Mouse (Mus musculus) CH12.LX (cell line): ENCODE results near the gene Vps51. TPM values are rescaled to one million over a fixed set of nuclear protein-coding genes. Genes with fewer than 3 reads are reported as not detected.

Experiments used
- DNase-seq: peaks from one replicate; pipeline ENCODE4 v3.0.0-alpha.2; 2013; ENCODE audit errors: extremely low read depth
- H3K27ac ChIP-seq: 2 replicates; pipeline ENCODE4 v1.5.1; 2012; ENCODE audit warnings: low read depth, mild to moderate bottlenecking, control low read depth, moderate library complexity; ENCODE audit not compliant: insufficient read depth
- H3K27me3 ChIP-seq: replicated peaks from 2 replicates; pipeline ENCODE3; 2012; ENCODE audit warnings: inconsistent platforms
- H3K36me3 ChIP-seq, 2 experiments: replicated peaks in 1 of 2; 2 replicates each; pipeline versions ENCODE3 to v1.6.1; 2012; ENCODE audit warnings: inconsistent platforms in 1 of 2, low read length in 1 of 2, mild to moderate bottlenecking in 1 of 2, mixed read lengths in 1 of 2, moderate library complexity in 1 of 2; ENCODE audit not compliant: control insufficient read depth in 1 of 2, insufficient read depth in 1 of 2
- H3K4me1 ChIP-seq, 2 experiments: 2 replicates each; pipeline ENCODE4 v1.6.1; 2012; ENCODE audit warnings: inconsistent platforms in 1 of 2, moderate library complexity in 1 of 2; ENCODE audit not compliant: insufficient read depth in 2 of 2, control insufficient read depth in 1 of 2
- H3K4me2 ChIP-seq: 2 replicates; pipeline ENCODE4 v1.6.1; 2012; ENCODE audit warnings: low read depth, mild to moderate bottlenecking, control low read depth; ENCODE audit not compliant: poor library complexity, insufficient read depth, severe bottlenecking
- H3K4me3 ChIP-seq, 3 experiments: fragments of 150-350 bp in 1 of 3; sonication (generic) in 1 of 3; replicated peaks in 1 of 3; 2 replicates each; pipeline versions ENCODE3 to v1.5.1; 2011 to 2012; ENCODE audit warnings: low read depth in 2 of 3, low read length in 2 of 3, mild to moderate bottlenecking in 2 of 3, moderate library complexity in 2 of 3, control low read depth in 1 of 3, improper control_type of control experiment in 1 of 3, inconsistent platforms in 1 of 3, mixed read lengths in 1 of 3; ENCODE audit not compliant: poor library complexity in 1 of 3
- H3K79me2 ChIP-seq: replicated peaks from 2 replicates; pipeline ENCODE4 v1.6.1; 2012; ENCODE audit warnings: mild to moderate bottlenecking, moderate library complexity; ENCODE audit not compliant: control insufficient read depth, poor library complexity, insufficient read depth, severe bottlenecking; ENCODE audit errors: extremely low read depth
- H3K9ac ChIP-seq: 2 replicates; pipeline ENCODE4 v1.6.1; 2012; ENCODE audit warnings: low read depth, mild to moderate bottlenecking, control low read depth, moderate library complexity; ENCODE audit not compliant: insufficient read depth
- H3K9me3 ChIP-seq: replicated peaks from 2 replicates; pipeline ENCODE3; 2012; ENCODE audit warnings: low read length, inconsistent platforms, mixed read lengths
- BHLHE40 ChIP-seq: IDR thresholded peaks from 2 replicates; pipeline ENCODE4 v1.6.1; 2011; ENCODE audit warnings: mild to moderate bottlenecking, low read depth, low read length, improper control_type of control experiment
- CHD1 ChIP-seq: IDR thresholded peaks from 2 replicates; pipeline ENCODE4 v1.6.1; 2012; ENCODE audit warnings: low read depth, low read length, improper control_type of control experiment, inconsistent platforms
- CHD2 ChIP-seq: IDR thresholded peaks from 2 replicates; pipeline ENCODE4 v1.6.1; 2011; ENCODE audit warnings: low read length, improper control_type of control experiment
- CTCF ChIP-seq, 2 experiments: IDR thresholded peaks in 1 of 2; conservative IDR thresholded peaks in 1 of 2; 2 replicates each; pipeline ENCODE4 v1.5.1; 2011 to 2012; ENCODE audit warnings: low read depth in 2 of 2, low read length in 2 of 2, improper control_type of control experiment in 1 of 2, inconsistent platforms in 1 of 2, mild to moderate bottlenecking in 1 of 2, moderate library complexity in 1 of 2
- E2F4 ChIP-seq: IDR thresholded peaks from 2 replicates; pipeline ENCODE4 v1.6.1; 2011; ENCODE audit warnings: low read depth, low read length, improper control_type of control experiment; ENCODE audit not compliant: insufficient replicate concordance
- ELF1 ChIP-seq: IDR thresholded peaks from 2 replicates; pipeline ENCODE4 v1.6.1; 2014; ENCODE audit warnings: low read depth, mild to moderate bottlenecking, inconsistent platforms, low read length, improper control_type of control experiment
- EP300 ChIP-seq: IDR thresholded peaks from 2 replicates; pipeline ENCODE4 v1.6.1; 2011; ENCODE audit warnings: low read length, improper control_type of control experiment
- ETS1 ChIP-seq: conservative IDR thresholded peaks from 2 replicates; pipeline ENCODE4 v1.6.1; 2012; ENCODE audit warnings: low read depth, mild to moderate bottlenecking, inconsistent platforms, low read length, improper control_type of control experiment, moderate library complexity
- GABPA ChIP-seq: IDR thresholded peaks from 2 replicates; pipeline ENCODE4 v1.6.1; 2012; ENCODE audit warnings: low read depth, low read length, improper control_type of control experiment, inconsistent platforms; ENCODE audit not compliant: insufficient replicate concordance
- HCFC1 ChIP-seq: IDR thresholded peaks from 2 replicates; pipeline ENCODE4 v1.6.1; 2012; ENCODE audit warnings: low read depth, mild to moderate bottlenecking, inconsistent platforms, low read length, improper control_type of control experiment
- IRF4 ChIP-seq: IDR thresholded peaks from 2 replicates; pipeline ENCODE4 v1.6.1; 2014; ENCODE audit warnings: low read depth, mild to moderate bottlenecking, inconsistent platforms, low read length, improper control_type of control experiment
- JUN ChIP-seq: IDR thresholded peaks from 2 replicates; pipeline ENCODE4 v1.6.1; 2011; ENCODE audit warnings: low read depth, mild to moderate bottlenecking, low read length, improper control_type of control experiment, moderate library complexity; ENCODE audit not compliant: insufficient read depth
- JUND ChIP-seq: conservative IDR thresholded peaks from 2 replicates; pipeline ENCODE4 v1.6.1; 2011; ENCODE audit warnings: low read depth, low read length, improper control_type of control experiment
- KAT2A ChIP-seq: IDR thresholded peaks from 2 replicates; pipeline ENCODE4 v1.6.1; 2012; ENCODE audit warnings: low read length, improper control_type of control experiment, inconsistent platforms; ENCODE audit not compliant: insufficient replicate concordance
- MAFK ChIP-seq: IDR thresholded peaks from 2 replicates; pipeline ENCODE4 v1.6.1; 2011; ENCODE audit warnings: low read length, improper control_type of control experiment; ENCODE audit not compliant: insufficient replicate concordance
- MAX ChIP-seq: IDR thresholded peaks from 2 replicates; pipeline ENCODE4 v1.6.1; 2011; ENCODE audit warnings: low read length, improper control_type of control experiment
- MAZ ChIP-seq: IDR thresholded peaks from 2 replicates; pipeline ENCODE4 v1.6.1; 2012; ENCODE audit warnings: low read depth, mild to moderate bottlenecking, inconsistent platforms, low read length, improper control_type of control experiment, moderate library complexity
- MEF2A ChIP-seq: IDR thresholded peaks from 2 replicates; pipeline ENCODE4 v1.6.1; 2014; ENCODE audit warnings: low read depth, mild to moderate bottlenecking, inconsistent platforms, low read length, improper control_type of control experiment, borderline replicate concordance
- MXI1 ChIP-seq: IDR thresholded peaks from 2 replicates; pipeline ENCODE4 v1.6.1; 2011; ENCODE audit warnings: mild to moderate bottlenecking, low read depth, low read length, improper control_type of control experiment
- MYC ChIP-seq: IDR thresholded peaks from 2 replicates; pipeline ENCODE4 v1.6.1; 2011; ENCODE audit warnings: low read depth, mild to moderate bottlenecking, improper control_type of control experiment, low read length
- NELFE ChIP-seq: IDR thresholded peaks from 2 replicates; pipeline ENCODE4 v1.6.1; 2011; ENCODE audit warnings: low read depth, low read length, improper control_type of control experiment
- NRF1 ChIP-seq: IDR thresholded peaks from 2 replicates; pipeline ENCODE4 v1.6.1; 2014; ENCODE audit warnings: low read depth, mild to moderate bottlenecking, inconsistent platforms, low read length, improper control_type of control experiment, moderate library complexity
- PAX5 ChIP-seq: IDR thresholded peaks from 2 replicates; pipeline ENCODE4 v1.6.1; 2012; ENCODE audit warnings: low read length, inconsistent platforms, mixed read lengths
- POLR2A ChIP-seq: IDR thresholded peaks from 2 replicates; pipeline ENCODE4 v1.6.1; 2011; ENCODE audit warnings: low read depth, mild to moderate bottlenecking, improper control_type of control experiment, low read length
- POLR2AphosphoS2 ChIP-seq: IDR thresholded peaks from 2 replicates; pipeline ENCODE4 v1.6.1; 2011; ENCODE audit warnings: low read depth, low read length, improper control_type of control experiment
- RAD21 ChIP-seq: IDR thresholded peaks from 2 replicates; pipeline ENCODE4 v1.6.1; 2011; ENCODE audit warnings: low read depth, mild to moderate bottlenecking, low read length, improper control_type of control experiment, moderate library complexity
- RCOR1 ChIP-seq: conservative IDR thresholded peaks from 2 replicates; pipeline ENCODE4 v1.6.1; 2012; ENCODE audit warnings: low read depth, mild to moderate bottlenecking, inconsistent platforms, low read length, improper control_type of control experiment
- SIN3A ChIP-seq: IDR thresholded peaks from 2 replicates; pipeline ENCODE4 v1.6.1; 2012; ENCODE audit warnings: low read length, improper control_type of control experiment, inconsistent platforms
- SMC3 ChIP-seq: IDR thresholded peaks from 2 replicates; pipeline ENCODE4 v1.6.1; 2011; ENCODE audit warnings: low read depth, low read length, improper control_type of control experiment
- TBP ChIP-seq: conservative IDR thresholded peaks from 2 replicates; pipeline ENCODE4 v1.6.1; 2011; ENCODE audit warnings: low read depth, low read length, improper control_type of control experiment
- TCF12 ChIP-seq: IDR thresholded peaks from 2 replicates; pipeline ENCODE4 v1.6.1; 2014; ENCODE audit warnings: low read depth, mild to moderate bottlenecking, inconsistent platforms, low read length, improper control_type of control experiment
- UBTF ChIP-seq: IDR thresholded peaks from 2 replicates; pipeline ENCODE4 v1.6.1; 2012; ENCODE audit warnings: low read depth, mild to moderate bottlenecking, inconsistent platforms, low read length, improper control_type of control experiment, moderate library complexity
- USF1 ChIP-seq: IDR thresholded peaks from 2 replicates; pipeline ENCODE4 v1.6.1; 2014; ENCODE audit warnings: low read depth, mild to moderate bottlenecking, inconsistent platforms, low read length, improper control_type of control experiment
- USF2 ChIP-seq: conservative IDR thresholded peaks from 2 replicates; pipeline ENCODE4 v1.6.1; 2011; ENCODE audit warnings: low read depth, low read length, improper control_type of control experiment
- ZC3H11A ChIP-seq: IDR thresholded peaks from 2 replicates; pipeline ENCODE4 v1.6.1; 2012; ENCODE audit warnings: low read depth, mild to moderate bottlenecking, inconsistent platforms, low read length, improper control_type of control experiment
- ZKSCAN1 ChIP-seq: IDR thresholded peaks from 2 replicates; pipeline ENCODE4 v1.6.1; 2012; ENCODE audit warnings: low read depth, inconsistent platforms, low read length, improper control_type of control experiment, borderline replicate concordance
- ZMIZ1 ChIP-seq: IDR thresholded peaks from 2 replicates; pipeline ENCODE4 v1.6.1; 2012; ENCODE audit warnings: low read depth, mild to moderate bottlenecking, inconsistent platforms, low read length, improper control_type of control experiment
- ZNF384 ChIP-seq: IDR thresholded peaks from 2 replicates; pipeline ENCODE4 v1.6.1; 2012; ENCODE audit warnings: low read depth, low read length, improper control_type of control experiment, inconsistent platforms
- dilution Hi-C: fragments of 300-500 bp; cut with MboI; formaldehyde crosslinking; loops from 2 replicates; pipeline ENCODE4 v1.14.3; 2020; ENCODE audit warnings: low sequenced_read_pairs; ENCODE audit not compliant: extremely low pct_unique_long_range_greater_than_20kb, extremely low pct_ligation_motif_present
- in situ Hi-C: fragments of 300-500 bp; cut with MboI; formaldehyde crosslinking; loops from 3 replicates; pipeline ENCODE4 v1.14.3; 2019; ENCODE audit warnings: low sequenced_read_pairs, low pct_ligation_motif_present, low pct_unique_long_range_greater_than_20kb, mixed read lengths
- polyA plus RNA-seq: library from polyadenylated mRNA; unstranded; fragments of >175 nt; gene quantifications from 2 replicates; pipeline ENCODE4 v1.2.1, GENCODE M21; 2012; ENCODE audit warnings: low read depth; ENCODE audit not compliant: insufficient read length
- total RNA-seq, 2 experiments: library from RNA; depleted of rRNA; stranded (reverse); fragments of 300-350 nt in 1 of 2; fragments of >200 nt in 1 of 2; gene quantifications; 2 replicates each; pipeline ENCODE4 v1.2.3; 2012 to 2014

Gene Vps51
- total and polyA plus RNA-seq, 3 experiments, result 37.7 to 51.2 (median 48.2) TPM

DNA sequence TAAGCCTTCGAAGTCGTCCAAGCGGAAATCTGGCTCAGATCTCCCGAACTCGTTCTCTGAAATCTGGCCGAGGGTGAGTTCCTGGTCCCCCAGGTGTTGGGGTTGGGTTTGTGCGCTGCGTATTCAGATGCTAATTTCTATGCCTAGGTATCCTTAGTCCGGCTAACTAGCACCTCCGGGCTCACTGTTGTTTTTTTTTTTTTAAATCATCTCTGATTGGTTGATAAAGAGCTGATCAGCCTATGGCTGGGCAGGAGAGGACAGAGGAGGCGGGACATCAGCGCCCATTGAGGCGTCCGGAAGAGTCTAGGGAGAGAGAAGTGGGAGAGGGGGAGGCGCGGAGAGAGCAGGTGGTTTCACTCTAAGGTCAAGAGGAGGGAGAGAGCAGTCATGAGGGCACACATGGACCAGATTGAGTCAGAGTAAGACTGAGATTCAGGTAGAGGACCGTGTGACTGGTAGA is 8.4 kb upstream of the Vps51 start:
- peaks cover 43% of the 10 kb centered on the region for H3K79me2 ChIP-seq
- peak overlapping the region; percentile 94 for H3K9ac ChIP-seq
- H3K9me3 ChIP-seq, result no peaks in the 10 kb centered on the region
- in situ Hi-C loops, result loop anchor here (5.0 kb wide), 1 partner anchor 37 kb away; no protein-coding TSS in a partner anchor
- H3K4me2 ChIP-seq, result peak overlapping the region; percentile 89
- TF ChIP-seq MAFK (no peak), JUN (no peak), NRF1 (no peak), ZMIZ1 (no peak), SIN3A (no peak; the same call in 1 of the 2 replicates), CHD1 (no peak), USF1 (no peak), NELFE (no peak), MEF2A (no peak), RAD21 (no peak), POLR2AphosphoS2 (no peak), ZC3H11A (no peak), UBTF (peak; percentile 34; the same call in 1 of the 2 replicates), EP300 (no peak), TBP (peak; percentile 81), KAT2A (no peak), PAX5 (no peak), RCOR1 (no peak), MAZ (no peak), CHD2 (peak; percentile 86), SMC3 (no peak), GABPA (no peak), ELF1 (peak; percentile 84), USF2 (no peak), IRF4 (peak; percentile 87), JUND (no peak), TCF12 (no peak; the same call in 1 of the 2 replicates), BHLHE40 (no peak), ETS1 (no peak), ZNF384 (peak; percentile 99), POLR2A (peak; percentile 52), E2F4 (no peak), HCFC1 (peak; percentile 43), ZKSCAN1 (no peak), MYC (peak; percentile 64), MAX (no peak), MXI1 (peak; percentile 26), CTCF (conservative IDR thresholded peaks at IDR 0.05 in 1 of 2, IDR thresholded peaks at IDR 0.05 in 1 of 2; ENCODE audit: low read depth in 2 of 2, low read length in 2 of 2) (no peak)
- dilution Hi-C loops, result no loop called here
- peaks cover 4 to 36% of the 10 kb centered on the region in 2 experiments for H3K4me1 ChIP-seq
- DNase-seq, result peak; percentile 93
- H3K4me3 ChIP-seq, result peak overlapping the region; percentile 90 to 98 (median 98)
- H3K27me3 ChIP-seq, result no peaks in the 10 kb centered on the region
- peak overlapping the region; percentile 66; the same call in 1 of the 2 replicates for H3K27ac ChIP-seq
- H3K36me3 ChIP-seq, result peaks cover 58 to 75% of the 10 kb centered on the region in 2 experiments
